Mouse (Mus musculus) spleen, adult 2 months (tissue): ENCODE results near the gene Tbc1d12. TPM values are rescaled to one million over a fixed set of nuclear protein-coding genes. Genes with fewer than 3 reads are reported as not detected.

Experiments used
- DNase-seq, 2 experiments: peaks; one replicate each; pipeline versions ENCODE4 v3.0.0 to v3.0.0-alpha.2; 2012 to 2021; ENCODE audit warnings: low spot score in 2 of 2, low read depth in 1 of 2
- H3K27ac ChIP-seq: fragments of 200-500 bp; 2 replicates; pipeline ENCODE4 v1.5.1; 2012; ENCODE audit warnings: low read length, inconsistent platforms; ENCODE audit not compliant: insufficient read depth
- H3K27me3 ChIP-seq: fragments of 200-500 bp; 2 replicates; pipeline ENCODE4 v1.6.1; 2012; ENCODE audit warnings: mild to moderate bottlenecking, moderate library complexity, low read length, inconsistent platforms; ENCODE audit not compliant: control insufficient read depth, insufficient read depth
- H3K36me3 ChIP-seq: fragments of 200-500 bp; 2 replicates; pipeline ENCODE4 v1.6.1; 2012; ENCODE audit warnings: mild to moderate bottlenecking, low read length, inconsistent platforms; ENCODE audit not compliant: control insufficient read depth, insufficient read depth
- H3K4me1 ChIP-seq: fragments of 200-500 bp; 2 replicates; pipeline ENCODE4 v1.6.1; 2011; ENCODE audit warnings: inconsistent platforms; ENCODE audit not compliant: control insufficient read depth, insufficient read depth, insufficient read length
- H3K4me3 ChIP-seq: fragments of 200-500 bp; 2 replicates; pipeline ENCODE4 v1.5.1; 2011; ENCODE audit warnings: mild to moderate bottlenecking, inconsistent platforms; ENCODE audit not compliant: insufficient read depth, insufficient read length; ENCODE audit errors: extremely low read depth
- CTCF ChIP-seq: fragments of 200-500 bp; IDR thresholded peaks from 2 replicates; pipeline ENCODE4 v1.5.1; 2011; ENCODE audit warnings: mild to moderate bottlenecking, inconsistent platforms; ENCODE audit not compliant: insufficient read depth, insufficient read length, insufficient replicate concordance; ENCODE audit errors: extremely low read depth
- POLR2A ChIP-seq: fragments of 200-500 bp; IDR thresholded peaks from 2 replicates; pipeline ENCODE4 v1.6.1; 2011; ENCODE audit warnings: low read depth, low read length, inconsistent platforms
- WGBS: fragments of 180-500 bp; shearing (Covaris S2); methylation state at CpG from one replicate; pipeline ENCODE4 v1.1.7; 2018; 5-methylcytosine and 5-hydroxymethylcytosine counted together
- polyA plus RNA-seq: library from polyadenylated mRNA; depleted of rRNA; stranded (reverse); fragments of >200 nt; gene quantifications from 2 replicates; pipeline ENCODE4 v1.2.3, GENCODE M21; 2012; rRNA removed

The Tbc1d12 gene
- polyA plus RNA-seq = 1.0 and 1.7 TPM in 2 replicates

GRCm38 (mm10) chr19:38836438-38837170 is at the start of gene Tbc1d12:
Tbc1d12 (plus strand) TSS chr19:38836579.
- H3K4me3 ChIP-seq = peak within 1 kb of the TSS; percentile 91
- TF ChIP-seq POLR2A (no peak; the same call in 1 of the 2 replicates), CTCF (no peak)
- H3K36me3 ChIP-seq = no peaks in the 10 kb centered on the region
- H3K27me3 ChIP-seq = peaks cover 8% of the 10 kb centered on the region
- H3K4me1 ChIP-seq = peaks cover 6% of the 10 kb centered on the region
- DNase-seq = peak; percentile 75 to 92
- 1% methylated on average over 78 of the region's 101 CpGs for WGBS
- H3K27ac ChIP-seq = peak within 1 kb of the TSS; percentile 74

- Histone ChIP-seq H3K4me3 (no peak overlapping the region), H3K27me3 (no peaks in the 10 kb centered on the region), H3K36me3 (peaks cover 25% of the 10 kb centered on the region), H3K27ac (no peak overlapping the region), H3K4me1 (no peaks in the 10 kb centered on the region)
- 90% methylated on average over 6 of the region's 6 CpGs for WGBS
- TF ChIP-seq POLR2A (no peak), CTCF (no peak)
- DNase-seq = no peak
These were observed 48.6 kb upstream of the Tbc1d12 start for GRCm38 (mm10) chr19:38787756-38788155.

- Histone ChIP-seq H3K36me3 (peaks cover 50% of the 10 kb centered on the region), H3K4me1 (no peaks in the 10 kb centered on the region), H3K4me3 (no peak overlapping the region), H3K27ac (no peak overlapping the region), H3K27me3 (no peaks in the 10 kb centered on the region)
- no peak for TF ChIP-seq POLR2A
- no peak for TF ChIP-seq CTCF
- WGBS = 95% methylated on average over 7 of the region's 7 CpGs
- no peak for DNase-seq
These were observed 42.8 kb upstream of the Tbc1d12 start for GRCm38 (mm10) chr19:38793563-38794045.

GRCm38 (mm10) chr19:38796546-38796945 is 39.8 kb upstream of the Tbc1d12 start:
- Histone ChIP-seq H3K36me3 (peaks cover 40% of the 10 kb centered on the region), H3K4me3 (no peak overlapping the region), H3K27ac (no peak overlapping the region), H3K27me3 (no peaks in the 10 kb centered on the region), H3K4me1 (no peaks in the 10 kb centered on the region)
- TF ChIP-seq CTCF = no peak
- no peak for TF ChIP-seq POLR2A
- no peak for DNase-seq
- 89% methylated on average over 5 of the region's 5 CpGs for WGBS

- Histone ChIP-seq H3K27me3 (no peaks in the 10 kb centered on the region), H3K27ac (no peak overlapping the region), H3K4me3 (no peak overlapping the region), H3K4me1 (no peaks in the 10 kb centered on the region), H3K36me3 (peaks cover 40% of the 10 kb centered on the region)
- DNase-seq = no peak
- WGBS = 90% methylated on average over 1 of the region's 1 CpGs
- no peak for TF ChIP-seq POLR2A
- TF ChIP-seq CTCF = no peak
These were observed 38.1 kb upstream of the Tbc1d12 start for GRCm38 (mm10) chr19:38798291-38798690.

GRCm38 (mm10) chr19:38798801-38799200 is 37.6 kb upstream of the Tbc1d12 start:
- Histone ChIP-seq H3K27me3 (no peaks in the 10 kb centered on the region), H3K27ac (no peak overlapping the region), H3K4me3 (no peak overlapping the region), H3K36me3 (peaks cover 39% of the 10 kb centered on the region), H3K4me1 (no peaks in the 10 kb centered on the region)
- DNase-seq = no peak
- WGBS = 89% methylated on average over 6 of the region's 6 CpGs
- no peak for TF ChIP-seq CTCF
- TF ChIP-seq POLR2A = no peak

GRCm38 (mm10) chr19:38818191-38818590 is 18.2 kb upstream of the Tbc1d12 start:
- H3K36me3 ChIP-seq = peaks cover 7% of the 10 kb centered on the region
- DNase-seq = no peak
- H3K4me3 ChIP-seq = 0 out of 2 replicates have a peak overlapping the region, but pooled peaks have one; percentile 89
- TF ChIP-seq CTCF (no peak), POLR2A (no peak)
- peaks cover 2% of the 10 kb centered on the region; the same call in 1 of the 2 replicates for H3K4me1 ChIP-seq
- no peak overlapping the region for H3K27ac ChIP-seq
- 23% methylated on average over 8 of the region's 8 CpGs for WGBS
- H3K27me3 ChIP-seq = no peaks in the 10 kb centered on the region
